Mouse (Mus musculus) liver, embryonic 14.5 days (tissue): ENCODE results near the gene Relt. TPM values are rescaled to one million over a fixed set of nuclear protein-coding genes. Genes with fewer than 3 reads are reported as not detected.
A peak's percentile ranks its signal among the peaks of the same experiment; 100 is the strongest.

Experiments used
- ATAC-seq: fragments of 200-750 bp; cut with Nextera tagmentation; 2 replicates; pipeline ENCODE4 v1.8.0; 2017; ENCODE audit warnings: moderate number of reproducible peaks, mild to moderate bottlenecking, moderate library complexity; ENCODE audit not compliant: insufficient read depth
- DNase-seq, 3 experiments: peaks; one replicate each; pipeline ENCODE4 v3.0.0-alpha.2; 2012 to 2013; ENCODE audit warnings: low read depth in 3 of 3, low spot score in 3 of 3
- H3K27ac ChIP-seq: fragments of 300-500 bp; sonication (generic); 2 replicates; pipeline ENCODE4 v1.5.1; 2014; ENCODE audit warnings: moderate library complexity, mild to moderate bottlenecking, control low read depth, inconsistent platforms
- H3K27me3 ChIP-seq: fragments of 300-500 bp; sonication (generic); 2 replicates; pipeline ENCODE4 v1.6.1; 2014; ENCODE audit warnings: mild to moderate bottlenecking, low read length, moderate library complexity; ENCODE audit not compliant: control insufficient read depth, insufficient read depth
- H3K36me3 ChIP-seq: fragments of 300-500 bp; sonication (generic); replicated peaks from 2 replicates; pipeline ENCODE4 v1.6.1; 2014; ENCODE audit warnings: low read depth; ENCODE audit not compliant: control insufficient read depth, insufficient read depth
- H3K4me1 ChIP-seq, 2 experiments: fragments of 200-500 bp in 1 of 2; fragments of 300-500 bp in 1 of 2; sonication (generic) in 1 of 2; replicated peaks; 2 replicates each; pipeline ENCODE4 v1.6.1; 2012 to 2014; ENCODE audit warnings: antibody characterized with exemption in 1 of 2, inconsistent platforms in 1 of 2, low read length in 1 of 2; ENCODE audit not compliant: control insufficient read depth in 2 of 2, insufficient read depth in 2 of 2
- H3K4me2 ChIP-seq: fragments of 300-500 bp; sonication (generic); 2 replicates; pipeline ENCODE4 v1.6.1; 2014; ENCODE audit warnings: low read depth, mild to moderate bottlenecking, control low read depth, moderate library complexity
- H3K4me3 ChIP-seq, 2 experiments: fragments of 200-500 bp in 1 of 2; fragments of 300-500 bp in 1 of 2; sonication (generic) in 1 of 2; 2 replicates each; pipeline ENCODE4 v1.5.1; 2012 to 2014; ENCODE audit warnings: low read depth in 2 of 2, low read length in 2 of 2, mild to moderate bottlenecking in 2 of 2, control low read depth in 1 of 2, inconsistent platforms in 1 of 2, moderate library complexity in 1 of 2; ENCODE audit not compliant: insufficient read depth in 1 of 2
- H3K9ac ChIP-seq: fragments of 300-500 bp; sonication (generic); replicated peaks from 2 replicates; pipeline ENCODE4 v1.6.1; 2014; ENCODE audit warnings: mild to moderate bottlenecking, control low read depth, moderate library complexity
- H3K9me3 ChIP-seq: fragments of 300-500 bp; sonication (generic); 2 replicates; pipeline ENCODE4 v1.6.1; 2016; ENCODE audit warnings: low read length, mixed read lengths; ENCODE audit not compliant: control insufficient read depth
- CTCF ChIP-seq: IDR thresholded peaks from 2 replicates; pipeline ENCODE4 v1.5.1; 2016; ENCODE audit warnings: antibody characterized with exemption, low read depth, control low read depth
- EP300 ChIP-seq: IDR thresholded peaks from 2 replicates; pipeline ENCODE4 v1.6.1; 2016; ENCODE audit warnings: antibody characterized with exemption, low read depth
- WGBS: fragments of 180-500 bp; shearing (Covaris S2); extraction: QIAGEN DNeasy Blood & Tissue Kit; methylation state at CpG from one replicate; pipeline ENCODE4 v1.1.7; 2014; ENCODE audit not compliant: insufficient replicate concordance; 5-methylcytosine and 5-hydroxymethylcytosine counted together
- polyA plus RNA-seq, 2 experiments: library from polyadenylated mRNA; depleted of rRNA in 1 of 2; stranded (reverse) in 1 of 2; unstranded in 1 of 2; fragments of >200 nt; fragmentation: Nextera tagmentation in 1 of 2; extraction: Ambion mirVana in 1 of 2; gene quantifications; 2 replicates each; pipeline versions ENCODE4 v1.2.1 to v1.2.3; 2012 to 2014

The Relt gene
- polyA plus RNA-seq, 2 experiments = 11.7 to 17.2 TPM

- no peak for TF ChIP-seq CTCF
- TF ChIP-seq EP300 = no peak
- Histone ChIP-seq H3K9ac (no peak overlapping the region), H3K27ac (no peak overlapping the region), H3K4me2 (no peak overlapping the region), H3K4me3 (no peak overlapping the region), H3K9me3 (no peaks in the 10 kb centered on the region), H3K36me3 (no peaks in the 10 kb centered on the region), H3K27me3 (peaks cover 8% of the 10 kb centered on the region), H3K4me1 (no peaks in the 10 kb centered on the region; a peak in 1 of 4 replicates)
- DNase-seq (no peak), ATAC-seq (no peak)
- 73% methylated on average over 5 of the region's 5 CpGs for WGBS
These were observed 34.6 kb upstream of the Relt start for GRCm38 (mm10) chr7:100897828-100898227.

GRCm38 (mm10) chr7:100894833-100895226 is 31.6 kb upstream of the Relt start:
- no peaks in the 10 kb centered on the region for H3K9me3 ChIP-seq
- H3K27ac ChIP-seq = no peak overlapping the region
- H3K36me3 ChIP-seq = no peaks in the 10 kb centered on the region
- H3K4me2 ChIP-seq = peak overlapping the region; percentile 49
- DNase-seq (no peak), ATAC-seq (no peak)
- H3K4me1 ChIP-seq = no peaks in the 10 kb centered on the region; a peak in 1 of 4 replicates
- H3K27me3 ChIP-seq = peaks cover 8% of the 10 kb centered on the region
- peak overlapping the region; percentile 30 to 44 for H3K4me3 ChIP-seq
- H3K9ac ChIP-seq = no peak overlapping the region
- TF ChIP-seq CTCF (no peak), EP300 (no peak)
- 14% methylated on average over 12 of the region's 12 CpGs for WGBS

GRCm38 (mm10) chr7:100894057-100894832 is 31.0 kb upstream of the Relt start:
- 5% methylated on average over 50 of the region's 53 CpGs for WGBS
- H3K9me3 ChIP-seq = no peaks in the 10 kb centered on the region
- no peak overlapping the region for H3K27ac ChIP-seq
- no peaks in the 10 kb centered on the region; a peak in 1 of 4 replicates for H3K4me1 ChIP-seq
- no peak for ATAC-seq
- peaks cover 8% of the 10 kb centered on the region for H3K27me3 ChIP-seq
- peak overlapping the region; percentile 30 to 44 for H3K4me3 ChIP-seq
- no peak overlapping the region for H3K9ac ChIP-seq
- TF ChIP-seq EP300 (no peak), CTCF (no peak)
- DNase-seq = no peak
- peak overlapping the region; percentile 49 for H3K4me2 ChIP-seq
- H3K36me3 ChIP-seq = no peaks in the 10 kb centered on the region

DNA sequence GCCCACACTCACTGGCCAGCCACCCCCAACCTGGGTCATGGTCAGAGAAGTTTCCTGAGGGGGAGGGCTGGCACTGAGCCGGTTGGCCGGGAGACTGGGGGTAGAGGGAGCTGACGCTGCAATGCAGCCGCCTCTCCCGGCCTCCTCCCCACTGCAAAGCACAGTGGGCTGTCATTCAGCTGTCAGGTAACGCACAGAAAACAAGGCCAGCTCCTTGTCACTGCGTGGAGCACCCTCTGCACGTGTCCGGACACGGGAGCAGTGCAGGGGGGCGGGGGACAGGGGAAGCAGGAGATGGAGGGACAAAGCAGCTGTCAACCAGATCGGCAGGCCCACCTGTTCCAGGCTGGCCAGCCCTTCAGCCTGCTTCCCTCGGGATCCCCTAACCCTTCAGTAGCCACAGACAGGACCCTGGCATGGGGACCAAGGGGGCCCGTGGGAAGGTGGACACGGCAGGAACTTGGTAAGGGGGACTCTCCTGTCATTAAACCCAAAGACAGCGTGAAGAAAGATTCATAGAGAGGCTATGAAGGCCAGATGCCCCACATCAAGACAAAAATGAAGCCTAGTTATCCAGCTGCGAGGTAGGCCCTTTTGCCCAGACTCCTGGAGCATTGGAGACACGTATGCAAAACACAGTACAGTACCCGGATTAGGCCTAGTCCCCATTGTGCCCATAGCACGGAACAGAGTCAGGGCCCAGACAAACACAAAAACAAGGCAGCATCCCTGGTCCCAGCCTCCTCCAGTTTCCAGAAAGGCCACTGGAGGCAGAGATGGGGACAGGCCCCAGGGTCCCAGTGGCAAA is 30.2 kb upstream of the Relt start:
- no peaks in the 10 kb centered on the region; a peak in 1 of 4 replicates for H3K4me1 ChIP-seq
- H3K4me3 ChIP-seq = no peak overlapping the region
- no peaks in the 10 kb centered on the region for H3K36me3 ChIP-seq
- DNase-seq (no peak), ATAC-seq (no peak)
- no peak overlapping the region for H3K4me2 ChIP-seq
- no peaks in the 10 kb centered on the region for H3K9me3 ChIP-seq
- peaks cover 8% of the 10 kb centered on the region for H3K27me3 ChIP-seq
- H3K9ac ChIP-seq = no peak overlapping the region
- H3K27ac ChIP-seq = no peak overlapping the region
- TF ChIP-seq EP300 = no peak
- TF ChIP-seq CTCF = no peak
- 58% methylated on average over 20 of the region's 20 CpGs for WGBS

- Histone ChIP-seq H3K4me1 (no peaks in the 10 kb centered on the region), H3K9me3 (no peaks in the 10 kb centered on the region), H3K4me3 (no peak overlapping the region), H3K27me3 (no peaks in the 10 kb centered on the region), H3K4me2 (no peak overlapping the region), H3K36me3 (no peaks in the 10 kb centered on the region), H3K9ac (no peak overlapping the region), H3K27ac (no peak overlapping the region)
- TF ChIP-seq EP300 = no peak
- peak; percentile 86 for TF ChIP-seq CTCF
- ATAC-seq (no peak), DNase-seq (peak in 2 of 3 experiments; percentile 27 to 42)
- 29% methylated on average over 3 of the region's 3 CpGs for WGBS
These were observed 23.3 kb upstream of the Relt start for GRCm38 (mm10) chr7:100886535-100886934.
